Mouse (Mus musculus): ENCODE measurements around the gene Tns4.

Tns4 gene

GRCm38 (mm10) chr11:99117907-99118306, 28.8 kb upstream of the Tns4 start:
- no peak for DNase-seq

- DNase-seq, result no peak
Measured at GRCm38 (mm10) chr11:99115940-99116339, 26.8 kb upstream of the Tns4 start.

GRCm38 (mm10) chr11:99113111-99113510, 24.0 kb upstream of the Tns4 start:
- DNase-seq, result no peak

GRCm38 (mm10) chr11:99112700-99113099, 23.6 kb upstream of the Tns4 start:
- DNase-seq, result no peak

- no peak for DNase-seq
Measured at GRCm38 (mm10) chr11:99111631-99112030, 22.5 kb upstream of the Tns4 start.

GRCm38 (mm10) chr11:99111155-99111554, 22.0 kb upstream of the Tns4 start:
- DNase-seq, result no peak

- DNase-seq, result no peak
Measured at GRCm38 (mm10) chr11:99110370-99111110, 21.4 kb upstream of the Tns4 start.

GRCm38 (mm10) chr11:99108296-99108695, 19.2 kb upstream of the Tns4 start:
- DNase-seq, result no peak

GRCm38 (mm10) chr11:99105981-99106726, 17.0 kb upstream of the Tns4 start:
- no peak for DNase-seq

GRCm38 (mm10) chr11:99104609-99105410, 15.7 kb upstream of the Tns4 start:
- no peak for DNase-seq

- DNase-seq, result no peak
Measured at GRCm38 (mm10) chr11:99102575-99103270, 13.6 kb upstream of the Tns4 start.

GRCm38 (mm10) chr11:99101693-99102092, 12.6 kb upstream of the Tns4 start:
- no peak for DNase-seq

- no peak for DNase-seq
Measured at GRCm38 (mm10) chr11:99100215-99100614, 11.1 kb upstream of the Tns4 start.

GRCm38 (mm10) chr11:99099516-99099915, 10.4 kb upstream of the Tns4 start:
- no peak for DNase-seq

- DNase-seq, result no peak
Measured at GRCm38 (mm10) chr11:99098924-99099323, 9.8 kb upstream of the Tns4 start.

GRCm38 (mm10) chr11:99096996-99097774, 8.1 kb upstream of the Tns4 start:
- DNase-seq, result no peak

GRCm38 (mm10) chr11:99096417-99096816, 7.3 kb upstream of the Tns4 start:
- no peak for DNase-seq

GRCm38 (mm10) chr11:99095759-99096158, 6.7 kb upstream of the Tns4 start:
- no peak for DNase-seq

- no peak for DNase-seq
Measured at GRCm38 (mm10) chr11:99094911-99095676, 6.0 kb upstream of the Tns4 start.

GRCm38 (mm10) chr11:99093740-99094139, 4.6 kb upstream of the Tns4 start:
- DNase-seq, result no peak

GRCm38 (mm10) chr11:99091666-99092065, 2.6 kb upstream of the Tns4 start:
- no peak for DNase-seq
